Comparison of ENCODE assay signal across 21 mouse cellular contexts in genomic region chr17:30183561-30183960, GRCm38 (mm10).
DNase-seq lines count a peak whose midpoint lies in the region; ATAC-seq lines count a peak whose summit lies in the region.
"Had no signal": no experiment of that assay in that cellular context is flagged by ENCODE, and none has a peak within 500 bp of the region (broad histone marks: within the 10 kb centered on the region; RNA-seq: fewer than 3 reads in every experiment).

No protein-coding gene starts in this region.

- ATAC-seq in heart, embryonic 11.5 days (replicated peaks; ENCODE audit: insufficient number of reproducible peaks, low FRiP score, low TSS enrichment), result no peak
- ATAC-seq in erythroblast, adult 5-6 weeks (replicated peaks; ENCODE audit: low FRiP score, poor library complexity, severe bottlenecking), result no peak
- ATAC-seq: forebrain, embryonic 15.5 days; intestine, embryonic 15.5 days; liver, embryonic 12.5 days had no signal

- H3K4me1 ChIP-seq in heart, embryonic 10.5 days, result peaks cover 34% of the 10 kb centered on the region
- peaks cover 18% of the 10 kb centered on the region for H3K4me1 ChIP-seq in heart, embryonic 11.5 days (ENCODE audit: control insufficient read depth, insufficient read depth, low read length)

- WGBS in heart, embryonic 10.5 days, result 94% methylated on average over 6 of the region's 6 CpGs
- 91% methylated on average over 6 of the region's 6 CpGs for WGBS in heart, embryonic 11.5 days (ENCODE audit: insufficient replicate concordance)

- H3K27ac ChIP-seq in heart, embryonic 10.5 days, result no peak overlapping the region
- H3K27ac ChIP-seq in heart, embryonic 11.5 days (ENCODE audit: low read depth, low read length), result no peak overlapping the region
- H3K27ac ChIP-seq: forebrain, embryonic 15.5 days; hindbrain, embryonic 15.5 days; intestine, embryonic 15.5 days; limb, embryonic 12.5 days; liver, embryonic 12.5 days; midbrain, embryonic 10.5 days had no signal

- no peak overlapping the region for H3K9ac ChIP-seq in heart, embryonic 11.5 days (ENCODE audit: low read depth, low read length)
- H3K9ac ChIP-seq: forebrain, embryonic 15.5 days; hindbrain, embryonic 15.5 days; intestine, embryonic 15.5 days; limb, embryonic 12.5 days; liver, embryonic 12.5 days had no signal

- H3K9me3 ChIP-seq in heart, embryonic 10.5 days, result no peaks in the 10 kb centered on the region
- H3K9me3 ChIP-seq in heart, embryonic 11.5 days (replicated peaks; ENCODE audit: control insufficient read depth, low read length), result no peaks in the 10 kb centered on the region
- H3K9me3 ChIP-seq: forebrain, embryonic 15.5 days; hindbrain, embryonic 15.5 days; intestine, embryonic 15.5 days; limb, embryonic 12.5 days; liver, embryonic 12.5 days; midbrain, embryonic 10.5 days had no signal

- H3K4me3 ChIP-seq in heart, embryonic 10.5 days, result no peak overlapping the region
- H3K4me3 ChIP-seq in heart, embryonic 11.5 days (ENCODE audit: low read depth, low read length), result no peak overlapping the region
- H3K4me3 ChIP-seq: forebrain, embryonic 15.5 days; hindbrain, embryonic 15.5 days; intestine, embryonic 15.5 days; limb, embryonic 12.5 days; liver, embryonic 12.5 days; midbrain, embryonic 10.5 days had no signal

- DNase-seq in heart, embryonic 10.5 days (ENCODE audit: low spot score), result peak; percentile 43
- peak; percentile 88 for DNase-seq in brain, adult 2 months (ENCODE audit: low read depth, low spot score)
- peak; percentile 72 to 77 for DNase-seq in cerebellum, adult 18-20 months
- DNase-seq in cerebellum, postnatal 25 days, result peak; percentile 79 to 84
- no peak for DNase-seq in adrenal gland, postnatal 4 days (ENCODE audit: low spot score in 2 of 2)
- DNase-seq: adrenal gland, adult 2 months; heart, postnatal 36 days; kidney, adult 9 months; kidney, postnatal 36 days; lung, adult 2 months; lung, postnatal 4 days; retina, postnatal 1 day; thymus, postnatal 36 days had no signal

- H3K36me3 ChIP-seq in heart, embryonic 10.5 days, result no peaks in the 10 kb centered on the region
- no peaks in the 10 kb centered on the region; the same call in 1 of the 2 replicates for H3K36me3 ChIP-seq in heart, embryonic 11.5 days (ENCODE audit: control insufficient read depth, insufficient read depth, low read length)
- H3K36me3 ChIP-seq: forebrain, embryonic 15.5 days; hindbrain, embryonic 15.5 days; liver, embryonic 12.5 days had no signal

- no peak overlapping the region for H3K4me2 ChIP-seq in heart, embryonic 11.5 days
- H3K4me2 ChIP-seq: forebrain, embryonic 15.5 days; hindbrain, embryonic 15.5 days; intestine, embryonic 15.5 days; limb, embryonic 12.5 days; liver, embryonic 12.5 days had no signal

- no peaks in the 10 kb centered on the region for H3K27me3 ChIP-seq in heart, embryonic 10.5 days (ENCODE audit: insufficient read depth, poor library complexity, severe bottlenecking)
- H3K27me3 ChIP-seq in heart, embryonic 11.5 days (ENCODE audit: control insufficient read depth, insufficient read depth, low read length), result no peaks in the 10 kb centered on the region
- H3K27me3 ChIP-seq: forebrain, embryonic 15.5 days; hindbrain, embryonic 15.5 days; intestine, embryonic 15.5 days; limb, embryonic 12.5 days; liver, embryonic 12.5 days had no signal

Comparison
In these comparisons a context has a peak if more than half of its experiments do, and no peak if none do; other contexts are left out.
1. DNase-seq: peak in heart, embryonic 10.5 days (single experiment), brain, adult 2 months (single experiment), cerebellum, adult 18-20 months (2 of 2) and cerebellum, postnatal 25 days (2 of 2); none in adrenal gland, postnatal 4 days (0 of 2).